Mouse (Mus musculus) intestine, embryonic 15.5 days (tissue): ENCODE data around the gene Tm4sf19. TPM values are rescaled to one million over a fixed set of nuclear protein-coding genes. Genes with fewer than 3 reads are reported as not detected.
A peak's percentile ranks its signal among the peaks of the same experiment; 100 is the strongest.

ENCODE experiments used
- ATAC-seq: fragments of 200-750 bp; cut with Nextera tagmentation; 2 replicates; pipeline ENCODE4 v1.8.0; 2017; ENCODE audit warnings: moderate TSS enrichment, moderate library complexity
- H3K27ac ChIP-seq: fragments of 300-500 bp; sonication (generic); 2 replicates; pipeline ENCODE4 v1.5.1; 2015; ENCODE audit warnings: mild to moderate bottlenecking, inconsistent platforms
- H3K27me3 ChIP-seq: fragments of 300-500 bp; sonication (generic); replicated peaks from 2 replicates; pipeline ENCODE4 v1.6.1; 2015; ENCODE audit warnings: inconsistent platforms
- H3K36me3 ChIP-seq: fragments of 300-500 bp; sonication (generic); 2 replicates; pipeline ENCODE4 v1.6.1; 2015; ENCODE audit warnings: inconsistent platforms
- H3K4me1 ChIP-seq: fragments of 300-500 bp; sonication (generic); replicated peaks from 2 replicates; pipeline ENCODE4 v1.6.1; 2015; ENCODE audit warnings: inconsistent platforms
- H3K4me2 ChIP-seq: fragments of 300-500 bp; sonication (generic); replicated peaks from 2 replicates; pipeline ENCODE4 v1.6.1; 2015; ENCODE audit warnings: mild to moderate bottlenecking, inconsistent platforms
- H3K4me3 ChIP-seq: fragments of 300-500 bp; sonication (generic); replicated peaks from 2 replicates; pipeline ENCODE4 v1.5.1; 2015; ENCODE audit warnings: inconsistent platforms
- H3K9ac ChIP-seq: fragments of 300-500 bp; sonication (generic); 2 replicates; pipeline ENCODE4 v1.6.1; 2015; ENCODE audit warnings: inconsistent platforms
- H3K9me3 ChIP-seq: fragments of 300-500 bp; sonication (generic); 2 replicates; pipeline ENCODE4 v1.6.1; 2016; ENCODE audit warnings: inconsistent platforms
- WGBS: fragments of 180-500 bp; shearing (Covaris S2); methylation state at CpG from one replicate; pipeline ENCODE4 v1.1.7; 2015; 5-methylcytosine and 5-hydroxymethylcytosine counted together
- polyA plus RNA-seq: library from polyadenylated mRNA; unstranded; fragments of >200 nt; fragmentation: Nextera tagmentation; extraction: Ambion mirVana; gene quantifications from 2 replicates; pipeline ENCODE4 v1.2.1, GENCODE M21; 2015

The Tm4sf19 gene
- polyA plus RNA-seq: not detected in 2 replicates

- H3K36me3 ChIP-seq: no peaks in the 10 kb centered on the region
- no peak within 1 kb of the TSS for H3K27ac ChIP-seq
- peaks cover 4% of the 10 kb centered on the region; the same call in 1 of the 2 replicates for H3K4me1 ChIP-seq
- no peak within 1 kb of the TSS for H3K4me2 ChIP-seq
- no peak within 1 kb of the TSS for H3K4me3 ChIP-seq
- no peaks in the 10 kb centered on the region for H3K27me3 ChIP-seq
- no peaks in the 10 kb centered on the region for H3K9me3 ChIP-seq
- 81% methylated on average over 7 of the region's 7 CpGs for WGBS
- ATAC-seq: no peak
- H3K9ac ChIP-seq: no peak within 1 kb of the TSS
Measured at GRCm38 (mm10) chr16:32400267-32400666, at the start of gene Tm4sf19. TSS of gene Tm4sf19 (plus strand) at chr16:32400506.

GRCm38 (mm10) chr16:32350776-32351175 lies 49.5 kb upstream of the Tm4sf19 start:
- WGBS: 92% methylated on average over 3 of the region's 3 CpGs

GRCm38 (mm10) chr16:32363530-32363929 lies 36.8 kb upstream of the Tm4sf19 start:
- Histone ChIP-seq H3K4me2 (no peak overlapping the region), H3K4me3 (no peak overlapping the region), H3K36me3 (peaks cover 12% of the 10 kb centered on the region; the same call in 1 of the 2 replicates), H3K9me3 (no peaks in the 10 kb centered on the region), H3K9ac (no peak overlapping the region), H3K27ac (no peak overlapping the region), H3K4me1 (no peaks in the 10 kb centered on the region), H3K27me3 (no peaks in the 10 kb centered on the region)
- 80% methylated on average over 2 of the region's 2 CpGs for WGBS
- ATAC-seq: no peak

More at GRCm38 (mm10) chr16:32350776-32351175, 49.5 kb upstream of the Tm4sf19 start:
- Histone ChIP-seq H3K36me3 (no peaks in the 10 kb centered on the region), H3K9me3 (no peaks in the 10 kb centered on the region), H3K4me1 (no peaks in the 10 kb centered on the region), H3K4me2 (no peak overlapping the region), H3K4me3 (no peak overlapping the region), H3K9ac (no peak overlapping the region), H3K27ac (no peak overlapping the region), H3K27me3 (no peaks in the 10 kb centered on the region)
- no peak for ATAC-seq

- H3K4me2 ChIP-seq: no peak overlapping the region
- H3K27ac ChIP-seq: no peak overlapping the region
- 90% methylated on average over 4 of the region's 4 CpGs for WGBS
- H3K4me3 ChIP-seq: no peak overlapping the region
- no peaks in the 10 kb centered on the region for H3K9me3 ChIP-seq
- H3K27me3 ChIP-seq: no peaks in the 10 kb centered on the region
- no peak overlapping the region for H3K9ac ChIP-seq
- H3K4me1 ChIP-seq: no peaks in the 10 kb centered on the region
- peaks cover 14% of the 10 kb centered on the region for H3K36me3 ChIP-seq
- ATAC-seq: no peak
Measured at GRCm38 (mm10) chr16:32371351-32371750, 29.0 kb upstream of the Tm4sf19 start.

GRCm38 (mm10) chr16:32379575-32379974 lies 20.7 kb upstream of the Tm4sf19 start:
- Histone ChIP-seq H3K27me3 (no peaks in the 10 kb centered on the region), H3K4me1 (no peaks in the 10 kb centered on the region), H3K27ac (no peak overlapping the region), H3K9me3 (no peaks in the 10 kb centered on the region), H3K9ac (no peak overlapping the region), H3K4me3 (no peak overlapping the region), H3K4me2 (no peak overlapping the region), H3K36me3 (peaks cover 32% of the 10 kb centered on the region)
- peak; percentile 53; the same call in 1 of the 2 replicates for ATAC-seq
- 92% methylated on average over 2 of the region's 2 CpGs for WGBS

- Histone ChIP-seq H3K9me3 (no peaks in the 10 kb centered on the region), H3K4me1 (no peaks in the 10 kb centered on the region), H3K27ac (no peak overlapping the region), H3K36me3 (peaks cover 17% of the 10 kb centered on the region), H3K4me3 (no peak overlapping the region), H3K27me3 (no peaks in the 10 kb centered on the region), H3K9ac (no peak overlapping the region), H3K4me2 (no peak overlapping the region)
- no peak for ATAC-seq
Measured at GRCm38 (mm10) chr16:32382901-32383300, 17.4 kb upstream of the Tm4sf19 start.

- no peak overlapping the region for H3K4me2 ChIP-seq
- 0 out of 2 replicates have a peak, but pooled peaks cover 10% of the 10 kb centered on the region for H3K36me3 ChIP-seq
- no peak overlapping the region for H3K4me3 ChIP-seq
- no peaks in the 10 kb centered on the region for H3K9me3 ChIP-seq
- WGBS: 80% methylated on average over 2 of the region's 2 CpGs
- H3K4me1 ChIP-seq: no peaks in the 10 kb centered on the region
- H3K9ac ChIP-seq: no peak overlapping the region
- H3K27ac ChIP-seq: no peak overlapping the region
- no peaks in the 10 kb centered on the region for H3K27me3 ChIP-seq
- ATAC-seq: no peak
Measured at GRCm38 (mm10) chr16:32384885-32385284, 15.4 kb upstream of the Tm4sf19 start.

GRCm38 (mm10) chr16:32386826-32387225 lies 13.5 kb upstream of the Tm4sf19 start:
- H3K4me3 ChIP-seq: no peak overlapping the region
- no peak for ATAC-seq
- H3K9ac ChIP-seq: no peak overlapping the region
- WGBS: 83% methylated on average over 3 of the region's 3 CpGs
- H3K4me2 ChIP-seq: no peak overlapping the region
- H3K27me3 ChIP-seq: no peaks in the 10 kb centered on the region
- H3K36me3 ChIP-seq: peaks cover 6% of the 10 kb centered on the region; the same call in 1 of the 2 replicates
- no peaks in the 10 kb centered on the region for H3K9me3 ChIP-seq
- no peak overlapping the region for H3K27ac ChIP-seq
- no peaks in the 10 kb centered on the region for H3K4me1 ChIP-seq

- Histone ChIP-seq H3K4me3 (no peak overlapping the region), H3K27me3 (no peaks in the 10 kb centered on the region), H3K4me2 (no peak overlapping the region), H3K9ac (no peak overlapping the region), H3K27ac (no peak overlapping the region), H3K4me1 (no peaks in the 10 kb centered on the region), H3K9me3 (no peaks in the 10 kb centered on the region), H3K36me3 (peaks cover 3% of the 10 kb centered on the region; the same call in 1 of the 2 replicates)
- ATAC-seq: no peak
Measured at GRCm38 (mm10) chr16:32389049-32389448, 11.3 kb upstream of the Tm4sf19 start.

GRCm38 (mm10) chr16:32389841-32390240 lies 10.5 kb upstream of the Tm4sf19 start:
- H3K9ac ChIP-seq: no peak overlapping the region
- H3K27me3 ChIP-seq: no peaks in the 10 kb centered on the region
- H3K4me2 ChIP-seq: no peak overlapping the region
- H3K9me3 ChIP-seq: no peaks in the 10 kb centered on the region
- no peak for ATAC-seq
- H3K4me3 ChIP-seq: no peak overlapping the region
- peaks cover 3% of the 10 kb centered on the region; the same call in 1 of the 2 replicates for H3K36me3 ChIP-seq
- H3K27ac ChIP-seq: no peak overlapping the region
- WGBS: 83% methylated on average over 3 of the region's 3 CpGs
- no peaks in the 10 kb centered on the region for H3K4me1 ChIP-seq

GRCm38 (mm10) chr16:32390882-32391281 lies 9.4 kb upstream of the Tm4sf19 start:
- Histone ChIP-seq H3K27ac (no peak overlapping the region), H3K36me3 (peaks cover 3% of the 10 kb centered on the region; the same call in 1 of the 2 replicates), H3K9me3 (no peaks in the 10 kb centered on the region), H3K27me3 (no peaks in the 10 kb centered on the region), H3K4me3 (no peak overlapping the region), H3K4me2 (no peak overlapping the region), H3K4me1 (no peaks in the 10 kb centered on the region), H3K9ac (no peak overlapping the region)
- ATAC-seq: no peak
- 91% methylated on average over 3 of the region's 3 CpGs for whole genome bisulfite sequencing

GRCm38 (mm10) chr16:32395679-32396540 lies 4.4 kb upstream of the Tm4sf19 start:
- no peak for ATAC-seq
- Histone ChIP-seq H3K36me3 (peaks cover 3% of the 10 kb centered on the region; the same call in 1 of the 2 replicates), H3K4me2 (no peak overlapping the region), H3K9me3 (no peaks in the 10 kb centered on the region), H3K4me1 (peaks cover 4% of the 10 kb centered on the region; the same call in 1 of the 2 replicates), H3K27me3 (no peaks in the 10 kb centered on the region), H3K4me3 (no peak overlapping the region), H3K27ac (0 out of 2 replicates have a peak overlapping the region, but pooled peaks have one; percentile 36), H3K9ac (no peak overlapping the region)
- WGBS: 69% methylated on average over 6 of the region's 6 CpGs

- H3K27ac ChIP-seq: 0 out of 2 replicates have a peak overlapping the region, but pooled peaks have one; percentile 36
- ATAC-seq: no peak
Measured at GRCm38 (mm10) chr16:32396541-32396835, 3.8 kb upstream of the Tm4sf19 start.

More at GRCm38 (mm10) chr16:32396541-32396835, 3.8 kb upstream of the Tm4sf19 start:
- WGBS: 54% methylated on average over 3 of the region's 3 CpGs
- Histone ChIP-seq H3K9ac (no peak overlapping the region), H3K27me3 (no peaks in the 10 kb centered on the region), H3K4me1 (peaks cover 4% of the 10 kb centered on the region; the same call in 1 of the 2 replicates), H3K9me3 (no peaks in the 10 kb centered on the region), H3K4me2 (no peak overlapping the region), H3K36me3 (no peaks in the 10 kb centered on the region; the same call in 1 of the 2 replicates), H3K4me3 (no peak overlapping the region)
